Mouse (Mus musculus): ENCODE measurements around the gene Vav3.

- TF ChIP-seq CTCF (IDR thresholded peaks at IDR 0.05; ENCODE audit: low read depth, low read length): no peak
- TF ChIP-seq POLR2A (IDR thresholded peaks at IDR 0.05; ENCODE audit: insufficient read depth, low read length): no peak
Observed at GRCm38 (mm10) chr3:109681863-109682262, 341.4 kb downstream of the Vav3 start.
